Mouse (Mus musculus) lung, embryonic 14.5 days (tissue): ENCODE data around the gene Csgalnact2. TPM values are rescaled to one million over a fixed set of nuclear protein-coding genes. Genes with fewer than 3 reads are reported as not detected.
A peak's percentile ranks its signal among the peaks of the same experiment; 100 is the strongest.

Experiments used
- ATAC-seq: fragments of 200-750 bp; cut with Nextera tagmentation; 2 replicates; pipeline ENCODE4 v1.8.0; 2017; ENCODE audit warnings: mild to moderate bottlenecking, moderate TSS enrichment, moderate library complexity; ENCODE audit not compliant: insufficient read depth
- DNase-seq: peaks from one replicate; pipeline ENCODE4 v3.0.0-alpha.2; 2015
- H3K27ac ChIP-seq: fragments of 300-500 bp; sonication (generic); 2 replicates; pipeline ENCODE4 v1.5.1; 2014; ENCODE audit warnings: low read depth, mild to moderate bottlenecking, moderate library complexity
- H3K27me3 ChIP-seq: fragments of 300-500 bp; sonication (generic); 2 replicates; pipeline ENCODE4 v1.6.1; 2014; ENCODE audit warnings: low read length, control low read depth; ENCODE audit not compliant: insufficient read depth
- H3K36me3 ChIP-seq: fragments of 300-500 bp; sonication (generic); 2 replicates; pipeline ENCODE4 v1.6.1; 2014; ENCODE audit warnings: control low read depth; ENCODE audit not compliant: insufficient read depth
- H3K4me1 ChIP-seq: fragments of 300-500 bp; sonication (generic); 2 replicates; pipeline ENCODE4 v1.6.1; 2014; ENCODE audit warnings: antibody characterized with exemption, control low read depth; ENCODE audit not compliant: insufficient read depth
- H3K4me2 ChIP-seq: fragments of 300-500 bp; sonication (generic); 2 replicates; pipeline ENCODE4 v1.6.1; 2014; ENCODE audit warnings: mild to moderate bottlenecking
- H3K4me3 ChIP-seq: fragments of 300-500 bp; sonication (generic); 2 replicates; pipeline ENCODE4 v1.5.1; 2014; ENCODE audit warnings: low read depth, low read length
- H3K9ac ChIP-seq: fragments of 300-500 bp; sonication (generic); 2 replicates; pipeline ENCODE4 v1.6.1; 2014
- H3K9me3 ChIP-seq: fragments of 300-500 bp; sonication (generic); 2 replicates; pipeline ENCODE4 v1.6.1; 2016; ENCODE audit warnings: low read depth, low read length, control low read depth
- CTCF ChIP-seq: IDR thresholded peaks from 2 replicates; pipeline ENCODE4 v1.5.1; 2016; ENCODE audit warnings: antibody characterized with exemption, low read depth
- WGBS: fragments of 180-500 bp; shearing (Covaris S2); extraction: QIAGEN DNeasy Blood & Tissue Kit; methylation state at CpG from one replicate; pipeline ENCODE4 v1.1.7; 2014; 5-methylcytosine and 5-hydroxymethylcytosine counted together
- polyA plus RNA-seq: library from polyadenylated mRNA; unstranded; fragments of >200 nt; fragmentation: Nextera tagmentation; extraction: Ambion mirVana; gene quantifications from 2 replicates; pipeline ENCODE4 v1.2.1, GENCODE M21; 2014

The Csgalnact2 gene
- polyA plus RNA-seq, 1 experiment from 2014 or later = 20.0 TPM

- DNase-seq = peak; percentile 94
- Histone ChIP-seq H3K4me1 (no peaks in the 10 kb centered on the region), H3K4me2 (0 out of 2 replicates have a peak overlapping the region, but pooled peaks have one; percentile 27), H3K27me3 (no peaks in the 10 kb centered on the region), H3K9ac (no peak overlapping the region), H3K27ac (no peak overlapping the region), H3K9me3 (no peaks in the 10 kb centered on the region), H3K36me3 (no peaks in the 10 kb centered on the region), H3K4me3 (no peak overlapping the region)
- ATAC-seq = peak; percentile 85
- 57% methylated on average over 13 of the region's 13 CpGs for WGBS
- TF ChIP-seq CTCF = peak; percentile 99
Measured at GRCm38 (mm10) chr6:118179316-118180084, 40.6 kb upstream of the Csgalnact2 start.

DNA sequence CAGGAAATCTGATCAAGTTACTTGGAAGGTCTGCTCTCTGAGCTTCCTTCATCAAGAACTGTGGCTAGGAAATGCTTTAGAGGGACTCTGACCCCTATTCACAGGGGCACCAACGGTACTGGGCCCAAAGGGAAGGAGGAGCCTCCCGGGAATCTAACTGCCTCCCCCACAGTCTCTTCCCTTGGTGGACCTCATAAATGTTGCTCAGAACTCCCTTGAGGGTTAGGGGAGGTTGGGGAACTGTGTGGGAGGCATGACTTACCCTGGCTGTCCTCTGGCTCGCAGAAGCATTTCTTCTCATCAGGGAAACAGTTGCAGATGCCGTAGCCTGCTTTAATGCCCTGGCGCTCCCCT, 35.0 kb upstream of the Csgalnact2 start:
- DNase-seq (no peak), ATAC-seq (no peak)
- H3K9ac ChIP-seq = no peak overlapping the region
- no peaks in the 10 kb centered on the region for H3K36me3 ChIP-seq
- TF ChIP-seq CTCF = no peak
- WGBS = 73% methylated on average over 5 of the region's 5 CpGs
- no peak overlapping the region for H3K4me3 ChIP-seq
- H3K27me3 ChIP-seq = no peaks in the 10 kb centered on the region
- H3K4me2 ChIP-seq = no peak overlapping the region
- no peaks in the 10 kb centered on the region for H3K4me1 ChIP-seq
- no peak overlapping the region for H3K27ac ChIP-seq
- H3K9me3 ChIP-seq = no peaks in the 10 kb centered on the region

DNA sequence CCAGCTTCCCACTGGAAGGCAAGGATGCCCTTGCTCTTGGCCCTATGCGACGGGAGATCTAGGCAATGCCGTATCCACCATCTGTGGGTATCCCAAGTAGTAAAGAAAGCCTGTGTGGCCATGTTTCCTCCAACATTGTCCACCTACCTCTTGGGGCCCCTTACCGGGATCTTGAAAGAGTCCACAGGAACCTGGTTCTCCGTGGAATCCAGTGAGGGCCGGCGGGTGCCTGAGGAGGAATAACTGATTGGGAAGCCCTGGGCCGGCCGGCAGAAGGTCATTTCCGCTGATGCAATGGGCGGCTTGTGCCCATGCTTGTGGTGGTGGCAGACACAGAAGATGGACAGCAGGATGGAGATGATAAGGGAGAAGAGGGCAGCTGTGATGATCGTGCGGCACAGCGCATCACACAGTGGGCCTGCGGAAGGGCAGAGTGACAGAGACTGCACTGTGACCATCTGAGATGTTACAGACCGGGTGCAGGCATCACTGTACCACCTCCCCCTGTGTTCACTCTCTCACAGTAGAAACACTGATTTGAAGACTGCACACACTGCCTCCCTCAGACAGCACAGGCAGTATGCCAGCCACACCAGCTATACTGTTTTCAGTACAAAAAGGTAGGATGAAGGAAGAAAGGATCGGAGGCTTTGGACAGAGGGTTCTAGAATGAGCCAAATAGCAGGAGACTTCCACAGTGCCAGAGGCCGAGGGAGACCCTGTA, 34.5 kb upstream of the Csgalnact2 start:
- ATAC-seq (no peak), DNase-seq (no peak)
- H3K27me3 ChIP-seq = no peaks in the 10 kb centered on the region
- no peaks in the 10 kb centered on the region for H3K4me1 ChIP-seq
- H3K36me3 ChIP-seq = no peaks in the 10 kb centered on the region
- TF ChIP-seq CTCF = no peak
- H3K9ac ChIP-seq = no peak overlapping the region
- 88% methylated on average over 18 of the region's 18 CpGs for WGBS
- no peak overlapping the region for H3K4me3 ChIP-seq
- H3K9me3 ChIP-seq = no peaks in the 10 kb centered on the region
- no peak overlapping the region for H3K4me2 ChIP-seq
- H3K27ac ChIP-seq = no peak overlapping the region

GRCm38 (mm10) chr6:118171386-118171785, 32.4 kb upstream of the Csgalnact2 start:
- no peak for TF ChIP-seq CTCF
- H3K27ac ChIP-seq = no peak overlapping the region
- 83% methylated on average over 7 of the region's 7 CpGs for WGBS
- H3K4me1 ChIP-seq = no peaks in the 10 kb centered on the region
- no peak overlapping the region for H3K9ac ChIP-seq
- H3K4me3 ChIP-seq = no peak overlapping the region
- DNase-seq (no peak), ATAC-seq (no peak)
- no peaks in the 10 kb centered on the region for H3K27me3 ChIP-seq
- H3K36me3 ChIP-seq = no peaks in the 10 kb centered on the region
- no peak overlapping the region for H3K4me2 ChIP-seq
- H3K9me3 ChIP-seq = no peaks in the 10 kb centered on the region

- no peak overlapping the region for H3K4me3 ChIP-seq
Measured at GRCm38 (mm10) chr6:118168106-118168505, 29.2 kb upstream of the Csgalnact2 start.

GRCm38 (mm10) chr6:118167013-118167412, 28.1 kb upstream of the Csgalnact2 start:
- no peak for DNase-seq
- 77% methylated on average over 9 of the region's 9 CpGs for WGBS
- no peaks in the 10 kb centered on the region for H3K36me3 ChIP-seq

More at GRCm38 (mm10) chr6:118168106-118168505, 29.2 kb upstream of the Csgalnact2 start:
- Histone ChIP-seq H3K27me3 (no peaks in the 10 kb centered on the region), H3K36me3 (no peaks in the 10 kb centered on the region), H3K4me1 (no peaks in the 10 kb centered on the region), H3K9ac (no peak overlapping the region), H3K9me3 (no peaks in the 10 kb centered on the region), H3K4me2 (no peak overlapping the region), H3K27ac (no peak overlapping the region)
- TF ChIP-seq CTCF = no peak
- no peak for DNase-seq
- WGBS = 79% methylated on average over 14 of the region's 14 CpGs
- ATAC-seq = no peak

GRCm38 (mm10) chr6:118165516-118165915, 26.6 kb upstream of the Csgalnact2 start:
- Histone ChIP-seq H3K36me3 (no peaks in the 10 kb centered on the region), H3K4me2 (no peak overlapping the region), H3K9ac (no peak overlapping the region), H3K9me3 (no peaks in the 10 kb centered on the region), H3K27me3 (no peaks in the 10 kb centered on the region), H3K4me1 (no peaks in the 10 kb centered on the region), H3K4me3 (no peak overlapping the region), H3K27ac (no peak overlapping the region)
- WGBS = 91% methylated on average over 1 of the region's 1 CpGs
- DNase-seq (no peak), ATAC-seq (no peak)
- no peak for TF ChIP-seq CTCF

More at GRCm38 (mm10) chr6:118167013-118167412, 28.1 kb upstream of the Csgalnact2 start:
- Histone ChIP-seq H3K9me3 (no peaks in the 10 kb centered on the region), H3K4me1 (no peaks in the 10 kb centered on the region), H3K27me3 (no peaks in the 10 kb centered on the region), H3K4me3 (no peak overlapping the region), H3K27ac (no peak overlapping the region), H3K4me2 (no peak overlapping the region), H3K9ac (no peak overlapping the region)
- TF ChIP-seq CTCF = no peak
- ATAC-seq = no peak
